Mouse (Mus musculus): ENCODE measurements around the gene Wls.

The Wls gene

DNA sequence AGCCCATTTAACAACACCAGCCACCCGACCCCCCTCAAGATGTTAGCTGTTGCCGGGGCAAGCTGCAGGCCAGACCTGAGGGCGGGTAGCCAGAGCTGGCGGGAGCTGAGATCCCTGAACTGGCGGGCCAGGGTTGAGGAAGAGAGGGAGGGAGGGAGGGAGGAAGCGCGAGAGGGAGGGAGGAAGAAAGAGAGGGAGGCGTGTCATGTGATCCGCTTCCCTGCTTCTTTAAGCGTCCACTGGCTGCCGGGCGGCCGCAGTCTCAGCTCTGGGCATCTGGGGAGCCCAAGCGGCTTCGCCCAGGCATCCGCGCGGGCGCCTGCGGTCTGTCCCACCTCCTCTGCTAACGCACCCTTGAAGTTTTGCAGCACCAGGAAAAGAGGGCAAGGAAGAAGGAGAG is at the start of gene Wls:
TSS of gene Wls (plus strand) at position 192 of the 400 bp plus-strand sequence.
- DNase-seq (ENCODE audit: low spot score in 2 of 2) = peak; percentile 23 to 45

DNA sequence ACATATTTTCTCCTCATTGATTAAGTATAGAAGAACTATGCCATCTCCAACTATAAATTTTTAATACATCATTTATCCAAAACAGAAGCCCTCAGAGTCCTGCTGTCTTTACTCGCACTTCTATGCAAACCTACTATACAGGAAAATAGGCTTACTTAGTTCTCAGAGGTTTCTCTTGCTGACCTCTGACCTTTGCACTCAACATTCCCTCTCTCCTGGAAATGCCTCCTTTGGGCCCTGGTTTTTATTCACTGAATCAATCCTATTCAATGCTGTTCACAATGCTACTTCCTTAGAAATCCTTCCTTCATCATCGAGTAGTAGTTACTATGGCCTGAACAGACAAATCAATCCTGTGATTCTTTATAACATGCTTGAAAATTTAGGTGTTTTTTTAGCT is 49.7 kb upstream of the Wls start:
- no peak for DNase-seq (ENCODE audit: low spot score in 2 of 2)

DNA sequence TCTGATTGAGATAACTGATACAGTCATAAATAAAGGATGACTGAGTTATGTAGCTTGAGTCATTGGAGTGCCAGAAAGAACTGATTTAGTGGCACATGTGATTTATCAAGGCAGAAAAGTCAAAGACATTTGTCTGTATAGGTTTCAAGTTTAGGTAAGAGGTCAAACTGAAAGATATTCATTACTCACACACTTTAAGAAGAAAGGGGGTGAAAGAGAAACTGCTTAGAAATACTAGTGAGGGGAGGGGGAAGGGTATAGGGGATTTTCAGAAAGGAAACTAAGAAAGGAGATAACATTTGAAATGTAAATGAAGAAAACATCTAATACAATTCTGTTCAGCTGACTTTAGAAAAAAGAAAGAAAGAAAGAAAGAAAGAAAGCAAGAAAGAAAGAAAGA is 7.9 kb upstream of the Wls start:
- DNase-seq (ENCODE audit: low spot score in 2 of 2) = no peak

DNA sequence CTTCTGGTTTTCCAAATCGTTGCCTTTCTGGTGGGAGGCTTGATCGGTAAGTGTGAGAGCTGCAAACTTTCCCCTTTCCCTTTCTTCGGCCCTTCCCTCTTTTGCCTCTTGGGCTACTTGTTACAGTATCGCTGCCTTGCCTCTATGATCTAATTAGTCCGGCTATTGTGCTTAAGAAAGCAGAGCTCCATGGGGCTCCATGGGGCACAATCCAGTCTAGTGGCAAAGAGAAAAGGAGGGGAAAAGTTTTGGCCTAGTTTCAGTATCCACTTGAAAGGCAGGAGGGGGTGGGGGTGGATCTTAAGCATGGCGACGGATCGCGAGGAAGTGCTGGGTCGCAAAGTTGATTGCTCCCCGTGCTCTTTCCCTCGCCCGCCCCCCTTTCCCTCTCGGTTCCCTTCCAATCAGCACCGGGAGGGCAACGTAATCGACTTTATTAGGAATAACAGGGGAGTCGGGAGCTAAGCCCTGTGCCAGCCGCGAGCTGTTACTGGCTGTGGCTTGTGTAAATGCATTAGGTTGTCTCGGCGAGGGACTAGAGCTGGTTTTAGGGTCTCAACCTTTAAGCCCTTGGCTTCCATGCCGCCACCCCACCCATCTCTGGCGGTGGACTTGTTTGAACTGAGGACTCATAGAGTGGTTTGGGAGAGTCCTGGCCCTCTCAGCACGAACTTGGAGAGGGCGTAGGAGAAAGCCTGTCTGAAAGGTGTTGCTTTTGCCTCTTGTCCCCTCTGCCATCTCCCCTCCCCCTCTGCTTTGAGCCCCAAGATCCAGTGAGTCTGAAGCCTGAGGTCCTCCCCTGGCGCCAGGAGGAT is 737 bp downstream of the Wls start:
- peak in 1 of 2 experiments; percentile 30 for DNase-seq (ENCODE audit: low spot score in 2 of 2)

DNA sequence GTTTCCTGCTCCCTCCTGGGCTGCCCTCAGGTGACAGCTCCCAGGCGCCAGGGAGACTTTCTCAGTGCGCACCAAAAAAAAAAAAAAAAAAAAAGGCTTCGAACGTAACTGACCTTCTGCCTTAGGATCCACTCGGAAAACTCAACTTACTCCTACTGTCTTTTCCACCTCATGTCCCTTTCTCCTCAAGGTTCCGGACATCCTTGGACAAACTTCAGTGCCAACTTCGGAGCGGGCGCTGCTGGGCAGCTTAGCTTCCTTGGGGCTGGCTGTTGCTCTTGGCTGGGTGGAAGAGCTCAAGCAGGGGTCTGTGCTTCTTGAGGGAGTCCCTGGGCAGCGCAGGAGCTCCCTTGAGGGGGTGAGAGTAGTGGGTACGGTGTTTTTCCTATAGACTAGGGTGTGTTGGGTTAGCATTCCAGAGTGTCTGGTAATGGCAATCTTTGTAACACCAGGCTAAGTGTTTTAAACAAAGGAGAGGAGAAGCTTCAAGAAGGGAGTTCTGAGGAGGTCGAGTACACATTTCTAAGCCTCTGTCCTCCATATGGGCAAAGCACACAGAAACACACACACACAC is 1.4 kb downstream of the Wls start:
- DNase-seq (ENCODE audit: low spot score in 2 of 2) = peak in 1 of 2 experiments; percentile 18

DNA sequence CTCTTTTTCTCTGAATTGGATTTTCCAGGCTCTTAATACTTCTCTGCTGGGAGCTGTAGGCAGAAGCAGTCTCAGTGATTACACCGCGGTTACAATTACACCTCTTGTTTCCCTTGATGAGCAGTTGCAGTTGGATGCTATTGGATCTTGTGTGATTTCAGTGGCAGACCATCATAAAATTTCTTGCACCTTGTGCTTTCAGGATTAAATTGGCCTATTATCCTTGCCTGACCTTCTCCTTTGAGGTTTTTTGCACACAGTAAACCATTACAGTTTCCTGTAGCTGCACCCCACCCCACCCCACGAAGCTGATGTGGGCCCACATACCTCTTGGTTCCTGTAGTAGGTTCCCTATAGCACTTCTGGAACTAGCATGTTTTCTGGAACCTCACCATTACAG is 2.0 kb downstream of the Wls start:
- DNase-seq (ENCODE audit: low spot score in 2 of 2) = no peak

DNA sequence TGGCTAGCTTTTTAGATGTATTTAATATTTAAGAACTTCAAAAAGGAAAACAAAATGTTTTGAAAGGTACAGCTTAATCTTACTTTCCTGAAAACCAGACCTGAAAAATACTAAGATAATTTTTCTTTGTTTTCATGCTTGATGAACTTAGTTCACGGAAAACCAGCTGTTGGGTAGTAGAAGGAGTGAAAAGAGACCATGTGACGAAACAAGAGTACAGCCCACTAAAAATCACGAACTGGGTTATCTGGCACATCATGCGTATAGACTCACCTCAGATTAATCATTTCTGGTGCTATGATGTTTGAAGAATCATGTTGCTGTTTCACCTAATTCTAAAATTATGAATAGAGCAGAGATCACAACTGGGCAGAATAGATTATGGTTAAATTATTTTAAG is 3.7 kb downstream of the Wls start:
- no peak for DNase-seq (ENCODE audit: low spot score in 2 of 2)

DNA sequence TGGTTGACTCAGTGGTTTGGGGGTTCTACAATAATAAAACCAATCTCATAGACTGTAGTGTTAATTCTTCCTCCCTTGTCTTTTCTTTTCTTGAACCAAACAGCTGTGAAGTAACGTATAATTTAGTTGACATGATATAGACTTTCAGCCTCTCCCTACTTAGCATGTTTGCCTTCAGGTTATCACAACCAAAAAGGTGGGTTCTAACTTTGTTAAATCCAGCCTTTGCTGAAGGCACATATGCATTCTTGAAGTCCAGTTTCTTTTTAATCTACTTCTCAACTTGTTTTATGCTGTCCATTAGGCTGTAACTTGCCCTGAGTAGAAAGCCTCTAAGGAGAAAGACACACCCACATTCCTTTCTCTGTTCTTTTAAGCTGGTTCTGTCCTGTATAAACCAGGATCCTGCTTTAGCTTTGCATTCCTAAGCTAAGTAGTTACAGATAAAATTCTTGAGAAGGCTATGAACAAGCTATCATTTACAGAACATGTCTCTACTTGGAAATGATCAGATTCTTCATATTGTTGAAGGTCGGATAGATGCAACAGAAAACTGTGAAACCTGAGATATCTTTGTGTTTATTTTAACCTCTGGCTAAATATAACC is 8.0 kb downstream of the Wls start:
- no peak for DNase-seq (ENCODE audit: low spot score in 2 of 2)

DNA sequence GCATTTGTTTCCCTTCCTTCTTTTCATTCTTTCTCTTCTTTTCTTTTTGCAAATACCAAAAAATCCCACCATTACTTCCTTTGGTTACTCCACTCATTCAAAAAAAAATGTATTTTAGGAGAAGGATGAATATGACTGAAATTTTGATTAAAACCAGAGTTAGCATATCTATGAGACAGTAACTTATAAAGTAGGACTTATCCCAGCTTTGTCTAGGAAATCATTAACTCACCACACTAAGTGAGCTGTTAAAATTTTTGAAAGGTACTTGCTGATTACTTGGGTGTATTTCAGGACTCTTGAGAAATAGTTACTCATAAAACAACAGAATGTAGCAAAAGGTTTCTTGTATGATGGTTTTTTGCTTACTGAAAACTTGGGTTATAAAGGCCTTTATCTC is 8.7 kb downstream of the Wls start:
- no peak for DNase-seq (ENCODE audit: low spot score in 2 of 2)

DNA sequence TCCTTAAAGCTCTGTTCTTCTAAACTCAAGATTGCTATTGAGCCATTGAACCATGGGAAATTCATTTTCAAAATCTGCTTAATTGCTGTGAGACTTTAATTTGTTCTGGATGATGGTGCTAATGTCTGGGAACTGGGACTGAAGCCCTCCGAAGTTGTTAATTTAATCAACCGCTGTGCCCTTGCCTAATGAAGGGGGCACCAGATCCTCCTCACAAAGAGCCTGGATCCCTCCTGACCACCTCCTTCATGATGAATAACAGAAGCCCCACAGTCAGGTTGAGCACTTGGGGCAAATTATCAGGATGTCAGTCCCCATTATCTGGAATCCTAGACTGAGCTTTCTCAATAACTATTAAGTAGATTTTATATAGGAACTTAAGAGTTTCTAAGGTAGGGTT is 12.0 kb downstream of the Wls start:
- no peak for DNase-seq (ENCODE audit: low spot score in 2 of 2)

DNA sequence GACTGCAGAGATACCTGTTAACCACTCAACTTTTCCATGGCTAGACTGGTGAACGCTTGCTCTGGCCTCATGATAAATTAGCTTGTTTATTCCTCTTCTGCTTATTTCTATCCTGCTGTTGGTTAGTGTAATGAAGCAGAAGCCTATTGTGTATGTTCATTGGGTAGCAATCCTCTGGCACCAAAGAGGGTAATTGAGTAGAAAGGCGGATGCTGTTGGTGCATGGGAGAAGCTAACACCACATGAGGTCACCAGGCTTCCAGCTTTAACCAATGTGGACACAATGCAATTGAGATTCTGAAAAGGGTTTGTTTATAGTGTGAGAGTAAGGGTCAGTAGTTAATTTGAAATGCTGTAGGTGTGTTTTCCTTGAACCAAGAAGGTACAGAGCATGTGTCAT is 12.5 kb downstream of the Wls start:
- DNase-seq (ENCODE audit: low spot score in 2 of 2) = no peak

DNA sequence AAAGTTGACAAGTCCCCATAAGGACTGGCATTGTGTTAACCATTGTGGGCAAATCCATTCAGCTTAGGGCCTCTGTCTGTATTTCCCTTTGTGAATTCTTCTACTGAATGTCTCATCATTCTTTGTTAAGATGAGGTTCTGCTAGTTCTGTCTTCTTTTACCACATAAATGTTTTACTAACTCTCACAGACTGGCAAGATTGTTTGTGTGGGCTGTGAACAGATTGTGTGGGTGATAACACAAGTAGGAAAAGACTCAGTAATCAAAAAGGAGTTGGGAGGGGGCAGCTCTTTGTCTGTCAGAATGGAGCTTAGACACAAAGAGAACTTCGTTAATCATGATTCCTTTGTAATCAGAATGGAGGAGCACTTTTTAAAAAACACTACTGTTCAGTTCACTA is 17.6 kb downstream of the Wls start:
- no peak for DNase-seq (ENCODE audit: low spot score in 2 of 2)

DNA sequence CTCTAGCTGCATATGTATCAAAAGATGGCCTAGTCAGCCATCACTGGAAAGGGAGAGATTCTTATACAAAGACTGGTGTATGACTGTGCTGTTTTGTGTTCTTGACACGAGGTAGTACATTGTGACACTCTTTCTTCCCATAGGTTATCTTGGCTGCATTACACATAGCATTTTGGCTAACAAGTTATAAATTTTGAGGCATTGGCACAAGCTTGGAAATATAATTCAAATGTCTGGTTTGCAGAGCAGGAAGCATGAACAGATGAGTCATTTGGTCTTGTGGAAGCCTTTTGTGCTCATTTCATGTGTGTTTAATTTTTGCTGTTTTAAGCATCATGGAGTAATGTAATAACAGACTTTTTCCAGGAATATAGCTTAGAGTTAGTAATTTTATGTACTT is 26.2 kb downstream of the Wls start:
- DNase-seq (ENCODE audit: low spot score in 2 of 2) = no peak

DNA sequence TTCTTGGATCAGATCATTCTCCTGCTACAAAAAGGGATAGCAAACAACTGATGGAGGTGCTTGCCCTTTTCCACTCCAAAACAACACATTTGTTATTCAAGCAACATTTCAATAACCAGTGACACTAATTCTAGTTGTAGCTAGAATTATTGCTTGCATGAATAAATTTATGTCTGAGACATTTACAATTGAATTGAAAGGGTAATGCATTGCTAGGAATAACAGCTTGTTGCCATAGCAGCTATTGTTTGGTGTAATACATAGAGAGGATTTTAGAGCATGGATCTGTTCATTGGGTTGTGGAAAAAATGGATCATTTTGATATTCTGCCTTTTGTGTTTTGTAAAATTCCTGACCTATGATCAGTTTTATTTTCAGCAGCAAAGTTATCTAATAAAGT is 39.5 kb downstream of the Wls start:
- DNase-seq (ENCODE audit: low spot score in 2 of 2) = no peak

DNA sequence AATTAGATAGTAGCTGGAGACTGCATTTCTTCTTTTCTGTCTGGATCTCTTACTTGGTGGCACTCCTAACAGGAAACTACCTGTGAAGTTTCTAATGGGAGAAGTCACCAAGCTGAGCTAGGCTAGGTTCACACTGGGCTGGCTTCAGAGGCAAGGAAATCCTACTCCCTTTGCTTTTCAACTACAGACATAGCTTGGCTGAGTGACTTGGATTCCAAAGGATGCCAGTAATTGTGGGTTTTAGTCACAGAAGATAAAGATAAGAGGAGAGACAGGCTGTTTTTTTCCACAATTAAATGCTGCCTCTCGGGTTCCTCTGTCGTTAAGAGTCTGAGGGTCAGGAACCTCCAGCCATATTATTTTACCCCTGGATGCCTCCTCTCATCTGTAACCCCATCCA is 43.9 kb downstream of the Wls start:
- DNase-seq (ENCODE audit: low spot score in 2 of 2) = no peak

DNA sequence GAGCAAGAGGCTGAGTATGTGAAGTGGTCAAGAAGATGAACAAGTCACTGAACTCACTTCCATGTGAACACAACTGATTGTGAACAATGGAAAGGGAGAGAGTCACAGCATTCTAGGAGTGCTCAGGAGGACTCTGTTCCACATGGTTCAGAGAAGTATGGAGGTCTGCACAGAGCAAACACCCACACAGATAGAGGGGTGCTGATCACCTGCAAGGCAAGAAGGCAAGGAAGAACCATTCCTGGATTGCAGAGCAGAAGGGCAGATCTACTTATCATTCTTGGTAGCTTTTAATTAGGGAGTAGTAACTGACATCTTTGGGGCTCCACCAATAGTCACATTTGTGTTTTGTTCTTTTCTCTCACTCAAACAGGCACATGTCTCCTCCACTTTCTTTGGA is 45.3 kb downstream of the Wls start:
- DNase-seq (ENCODE audit: low spot score in 2 of 2) = no peak

DNA sequence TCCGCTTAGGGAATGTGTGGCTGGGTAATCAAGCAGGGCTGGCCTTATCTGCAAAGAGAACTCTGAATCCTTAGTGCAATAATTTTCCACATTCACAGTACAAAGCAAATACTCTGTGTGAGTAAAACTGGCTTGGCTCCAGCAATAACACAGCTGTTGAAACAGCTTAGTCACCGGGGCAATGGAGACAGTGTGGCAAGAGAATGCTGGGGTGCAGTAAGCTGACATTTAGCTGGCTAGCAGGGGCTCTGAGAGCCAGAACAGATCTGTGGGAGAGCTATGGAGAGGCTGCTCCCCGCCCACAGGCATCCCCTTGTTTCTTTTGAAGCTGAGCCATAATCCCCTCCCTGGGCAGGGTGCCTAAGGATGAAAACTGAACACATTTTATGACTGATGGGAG is 45.8 kb downstream of the Wls start:
- peak; percentile 23 to 49 for DNase-seq (ENCODE audit: low spot score in 2 of 2)

DNA sequence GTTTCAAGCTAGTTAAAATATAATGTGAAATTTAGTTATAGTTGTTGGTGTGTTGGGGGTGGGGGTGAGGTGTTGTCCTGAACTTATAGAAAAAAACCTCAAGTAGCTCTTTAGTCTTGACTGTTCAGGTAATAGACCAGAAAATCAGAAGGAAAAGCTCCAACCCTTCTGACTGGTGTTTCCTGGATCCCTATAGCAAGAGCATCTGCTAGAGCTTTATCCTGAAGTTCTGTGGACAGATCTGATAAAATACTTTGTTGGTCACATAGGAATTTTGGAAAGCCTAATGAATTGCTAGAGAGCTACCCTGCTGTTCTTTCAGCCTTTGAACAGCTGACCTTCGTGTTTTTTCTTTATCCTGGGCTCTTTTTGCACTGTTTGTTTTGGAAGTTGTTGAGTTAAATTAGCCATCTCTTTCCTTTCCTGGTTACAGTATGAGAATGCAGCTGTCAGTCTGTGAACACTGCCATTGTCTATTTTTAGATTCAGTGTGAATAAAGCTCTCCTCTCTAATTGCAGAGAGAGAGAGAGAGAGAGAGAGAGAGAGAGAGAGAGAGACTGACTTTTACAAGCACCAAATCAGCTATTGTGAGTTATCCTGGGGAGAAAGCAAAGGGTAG is 46.4 kb downstream of the Wls start:
- DNase-seq (ENCODE audit: low spot score in 2 of 2) = no peak

DNA sequence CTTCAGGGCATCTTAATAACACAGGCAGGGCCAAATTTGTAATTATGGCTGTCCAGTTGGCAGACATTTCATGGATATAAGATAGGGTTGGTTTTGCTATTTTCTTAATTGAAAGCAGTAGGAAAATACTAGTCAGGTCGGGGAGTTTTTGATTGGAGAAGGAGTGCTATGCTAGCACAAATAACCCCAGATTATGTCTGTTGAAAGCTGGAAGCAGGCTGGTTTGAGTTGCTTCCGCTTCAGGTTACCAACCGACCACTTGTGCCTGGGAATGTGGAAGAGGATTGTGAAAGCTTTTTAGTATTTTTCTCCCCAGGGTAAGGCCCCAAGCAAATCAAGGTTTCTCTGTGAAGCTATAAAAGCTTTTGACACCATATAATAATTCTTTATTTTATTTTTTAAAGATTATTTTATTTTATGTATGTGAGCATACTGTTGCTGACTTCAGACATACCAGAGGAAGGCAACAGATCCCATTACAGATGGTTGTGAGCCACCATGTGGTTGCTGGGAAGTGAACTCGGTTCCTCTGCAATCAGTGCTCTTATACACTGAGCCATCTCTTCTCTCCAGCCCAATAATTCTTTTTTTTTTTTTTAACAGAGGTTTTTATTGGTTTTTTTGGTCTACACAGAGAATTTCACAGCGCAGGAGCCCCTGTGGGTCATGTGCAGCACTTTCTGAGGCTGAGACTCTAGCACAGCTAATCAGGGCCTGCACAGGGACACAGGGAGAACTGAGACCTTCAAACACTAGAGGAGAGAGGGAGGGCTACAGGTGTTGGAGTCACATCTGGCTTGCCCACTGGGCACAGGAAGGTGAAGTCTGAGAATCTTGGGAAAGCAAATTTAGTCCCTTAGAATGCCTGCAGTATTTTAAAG is 50.9 kb downstream of the Wls start:
- DNase-seq (ENCODE audit: low spot score in 2 of 2) = no peak

DNA sequence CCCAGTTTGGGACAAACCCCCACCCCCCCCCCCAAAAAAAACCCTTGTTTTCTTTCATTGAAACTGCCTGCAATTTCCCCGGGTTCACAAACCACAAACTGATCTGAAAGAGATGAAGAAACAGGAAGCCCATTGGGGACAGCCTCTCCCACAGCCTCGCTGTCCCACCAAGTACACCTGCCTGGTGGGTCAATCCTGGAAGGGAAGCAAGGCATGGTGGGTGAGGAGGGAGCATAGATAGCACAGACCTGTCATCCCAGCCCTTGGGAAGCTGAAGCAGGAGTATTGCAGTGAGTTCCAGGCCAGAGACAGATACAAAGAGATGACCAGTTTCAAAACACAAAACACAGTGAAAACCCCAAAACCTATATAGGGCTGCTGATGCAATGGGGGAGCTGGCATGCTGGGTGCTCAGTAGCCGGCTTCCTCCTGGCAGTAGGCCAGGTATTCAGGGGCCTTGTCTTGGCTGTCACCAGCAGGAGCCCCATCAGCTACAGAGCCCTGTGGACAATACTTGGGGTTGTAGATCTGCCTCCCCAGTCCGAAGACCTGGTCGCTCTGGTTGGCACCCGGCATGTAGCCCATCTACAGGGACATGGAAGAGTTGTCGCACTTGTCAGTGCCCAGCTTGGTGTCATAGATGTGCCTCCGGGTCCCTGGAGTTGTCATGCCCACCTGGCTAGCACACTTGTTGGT is 51.7 kb downstream of the Wls start:
- DNase-seq (ENCODE audit: low spot score in 2 of 2) = no peak

DNA sequence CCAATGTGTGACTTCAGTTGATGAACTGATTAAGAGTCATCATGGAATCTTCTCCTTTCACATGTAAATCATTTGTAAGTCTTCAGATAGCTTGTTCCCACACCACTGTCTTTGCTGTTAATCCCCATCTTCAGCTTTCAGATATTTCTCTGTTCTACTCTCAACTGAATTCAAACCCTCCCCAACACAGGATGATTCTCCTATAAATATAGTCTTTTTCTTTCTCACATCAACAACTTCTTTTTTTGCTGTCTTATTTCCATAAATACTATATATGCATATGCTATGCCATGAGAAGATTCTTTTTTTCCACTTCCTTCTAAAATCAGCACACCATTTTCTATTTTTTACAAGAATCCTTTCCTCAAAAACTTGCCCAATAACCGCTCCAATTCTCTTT is 67.9 kb downstream of the Wls start:
- DNase-seq (ENCODE audit: low spot score in 2 of 2) = no peak
